Mouse (Mus musculus): ENCODE measurements around the gene Fancf. TPM values are rescaled to one million over a fixed set of nuclear protein-coding genes. Genes with fewer than 3 reads are reported as not detected.

Gene Fancf
- 6.8 and 8.4 TPM in 2 replicates for polyA plus RNA-seq (2011; ENCODE audit: insufficient read depth, insufficient read length, low read depth, missing spikeins)

DNA sequence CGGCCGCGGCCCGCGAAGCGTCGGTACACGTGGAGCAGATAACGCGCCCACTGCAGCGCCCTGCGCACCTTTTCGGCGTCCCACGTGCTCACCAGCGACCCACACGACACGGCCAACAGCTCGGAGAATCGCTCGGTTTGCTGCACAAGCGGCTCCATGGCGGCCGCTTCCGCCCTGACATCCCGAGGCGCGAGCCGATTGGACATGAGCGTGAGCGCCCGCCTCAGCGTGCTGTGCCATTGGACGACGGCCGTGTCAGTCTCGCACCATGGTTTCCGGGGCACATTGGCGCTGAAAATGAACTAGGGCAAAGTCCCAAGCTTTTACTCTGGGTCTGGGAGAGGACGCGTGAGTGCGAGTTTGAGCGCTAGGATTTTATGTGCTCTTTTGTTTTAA is at the start of gene Fancf:
TSS of gene Fancf (minus strand) at position 171 of the 396 bp plus-strand sequence.
- H3K9me3 ChIP-seq (replicated peaks; ENCODE audit: control insufficient read depth, insufficient read depth, low read length, poor library complexity, severe bottlenecking): no peaks in the 10 kb centered on the region
- H3K36me3 ChIP-seq (ENCODE audit: control insufficient read depth, insufficient read depth, low read length, poor library complexity, severe bottlenecking): peaks cover 8% of the 10 kb centered on the region; the same call in 1 of the 2 replicates
- peak within 1 kb of the TSS; percentile 56 for H3K27ac ChIP-seq (ENCODE audit: insufficient read depth, low read length)
- peak within 1 kb of the TSS; percentile 86 for H3K4me3 ChIP-seq (ENCODE audit: low read depth, low read length)
- H3K27me3 ChIP-seq (ENCODE audit: control insufficient read depth, insufficient read depth, low read length, poor library complexity, severe bottlenecking): no peaks in the 10 kb centered on the region
- H3K4me1 ChIP-seq (ENCODE audit: control insufficient read depth, insufficient read depth, low read length): no peaks in the 10 kb centered on the region
- H3K9ac ChIP-seq (ENCODE audit: low read depth, poor library complexity, severe bottlenecking): peak within 1 kb of the TSS; percentile 73
- TF ChIP-seq POLR2A (IDR thresholded peaks at IDR 0.05; ENCODE audit: insufficient read depth, low read length) (no peak), EP300 (IDR thresholded peaks at IDR 0.05; ENCODE audit: insufficient read depth, low read depth, low read length) (no peak)

DNA sequence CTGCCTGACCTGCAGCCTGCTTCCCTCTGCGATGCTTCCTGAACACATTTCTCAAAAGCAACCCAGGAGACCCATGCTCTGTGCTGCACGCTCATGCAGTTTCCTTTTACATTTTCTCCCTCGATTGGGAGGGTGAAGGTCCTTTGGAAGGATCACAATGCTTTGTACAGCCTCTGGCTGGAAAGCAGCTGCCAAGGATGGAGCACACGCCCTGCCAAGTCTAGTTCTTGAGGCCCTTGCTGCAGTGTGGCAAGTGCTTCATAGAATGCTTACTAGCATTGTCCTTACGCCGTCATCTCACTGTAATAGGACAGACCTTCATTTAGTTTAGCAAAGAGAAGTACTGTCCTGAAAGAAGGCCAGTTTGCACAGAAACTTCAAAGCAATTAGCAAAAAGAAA is 37.0 kb upstream of the Fancf start:
- no peak overlapping the region for H3K4me3 ChIP-seq (ENCODE audit: low read depth, low read length)
- H3K4me1 ChIP-seq (ENCODE audit: control insufficient read depth, insufficient read depth, low read length): no peaks in the 10 kb centered on the region
- H3K27ac ChIP-seq (ENCODE audit: insufficient read depth, low read length): no peak overlapping the region
- TF ChIP-seq EP300 (IDR thresholded peaks at IDR 0.05; ENCODE audit: insufficient read depth, low read depth, low read length) (no peak), POLR2A (IDR thresholded peaks at IDR 0.05; ENCODE audit: insufficient read depth, low read length) (no peak), CTCF (IDR thresholded peaks at IDR 0.05; ENCODE audit: low read depth, low read length) (no peak)
- no peaks in the 10 kb centered on the region for H3K27me3 ChIP-seq (ENCODE audit: control insufficient read depth, insufficient read depth, low read length, poor library complexity, severe bottlenecking)
- no peak overlapping the region for H3K9ac ChIP-seq (ENCODE audit: low read depth, poor library complexity, severe bottlenecking)
- no peaks in the 10 kb centered on the region for H3K36me3 ChIP-seq (ENCODE audit: control insufficient read depth, insufficient read depth, low read length, poor library complexity, severe bottlenecking)
- H3K9me3 ChIP-seq (replicated peaks; ENCODE audit: control insufficient read depth, insufficient read depth, low read length, poor library complexity, severe bottlenecking): no peaks in the 10 kb centered on the region

DNA sequence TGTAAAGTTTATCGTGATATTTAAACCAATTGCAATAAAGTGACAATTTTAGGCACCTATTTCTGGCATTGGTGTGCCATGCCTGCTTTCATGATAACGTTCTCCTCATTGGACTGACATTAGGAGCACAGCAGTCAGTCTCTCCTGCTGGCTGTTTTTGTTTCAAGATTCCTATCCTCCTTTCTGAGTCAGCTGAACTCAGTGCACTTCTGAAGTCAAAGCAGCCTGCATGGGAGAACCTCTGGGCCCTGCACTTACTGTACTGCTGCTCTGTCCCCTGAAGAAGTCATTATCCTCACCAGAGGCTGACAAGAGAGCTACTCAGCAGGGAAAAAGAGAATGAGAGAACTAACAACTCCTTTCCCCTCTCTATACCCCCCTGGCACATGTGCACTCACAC is 32.9 kb upstream of the Fancf start:
- Histone ChIP-seq H3K4me3 (ENCODE audit: low read depth, low read length) (no peak overlapping the region), H3K4me1 (ENCODE audit: control insufficient read depth, insufficient read depth, low read length) (no peaks in the 10 kb centered on the region), H3K36me3 (ENCODE audit: control insufficient read depth, insufficient read depth, low read length, poor library complexity, severe bottlenecking) (no peaks in the 10 kb centered on the region), H3K9me3 (replicated peaks; ENCODE audit: control insufficient read depth, insufficient read depth, low read length, poor library complexity, severe bottlenecking) (no peaks in the 10 kb centered on the region), H3K27ac (ENCODE audit: insufficient read depth, low read length) (no peak overlapping the region), H3K27me3 (ENCODE audit: control insufficient read depth, insufficient read depth, low read length, poor library complexity, severe bottlenecking) (no peaks in the 10 kb centered on the region), H3K9ac (ENCODE audit: low read depth, poor library complexity, severe bottlenecking) (no peak overlapping the region)
- TF ChIP-seq POLR2A (IDR thresholded peaks at IDR 0.05; ENCODE audit: insufficient read depth, low read length) (no peak), EP300 (IDR thresholded peaks at IDR 0.05; ENCODE audit: insufficient read depth, low read depth, low read length) (no peak), CTCF (IDR thresholded peaks at IDR 0.05; ENCODE audit: low read depth, low read length) (no peak)

DNA sequence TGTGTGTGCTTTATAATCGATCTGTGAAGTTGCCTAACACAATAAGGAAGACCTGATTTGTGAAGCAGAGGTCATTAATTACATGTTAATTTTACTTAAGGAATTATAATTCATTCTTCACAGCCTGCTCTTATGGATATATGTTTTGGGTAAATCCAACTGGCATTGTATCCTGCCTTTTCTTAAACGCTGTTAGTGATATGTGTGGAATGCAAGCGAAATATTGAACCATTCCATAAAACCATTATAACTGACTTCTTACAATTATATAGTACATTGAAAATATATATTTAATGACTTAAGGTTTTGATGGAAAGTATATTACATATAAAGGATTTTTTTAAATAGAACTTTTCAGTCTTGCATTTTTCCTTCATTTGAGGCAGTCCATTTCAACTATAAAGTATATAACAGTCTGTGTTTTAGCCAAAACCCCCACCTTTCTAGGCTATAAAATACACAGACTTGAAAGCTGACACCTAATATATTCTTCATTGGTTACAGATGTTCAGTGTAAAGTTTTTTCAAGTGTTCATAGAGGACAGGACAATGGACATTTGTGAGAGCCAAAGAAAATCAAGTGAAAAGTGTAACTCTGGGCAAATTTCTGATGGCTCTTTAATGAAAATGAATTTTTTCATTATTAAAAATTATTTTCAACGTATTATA is 32.2 kb upstream of the Fancf start:
- TF ChIP-seq CTCF (IDR thresholded peaks at IDR 0.05; ENCODE audit: low read depth, low read length) (no peak), POLR2A (IDR thresholded peaks at IDR 0.05; ENCODE audit: insufficient read depth, low read length) (no peak), EP300 (IDR thresholded peaks at IDR 0.05; ENCODE audit: insufficient read depth, low read depth, low read length) (no peak)
- no peak overlapping the region for H3K27ac ChIP-seq (ENCODE audit: insufficient read depth, low read length)
- no peaks in the 10 kb centered on the region for H3K27me3 ChIP-seq (ENCODE audit: control insufficient read depth, insufficient read depth, low read length, poor library complexity, severe bottlenecking)
- no peaks in the 10 kb centered on the region for H3K9me3 ChIP-seq (replicated peaks; ENCODE audit: control insufficient read depth, insufficient read depth, low read length, poor library complexity, severe bottlenecking)
- no peaks in the 10 kb centered on the region for H3K4me1 ChIP-seq (ENCODE audit: control insufficient read depth, insufficient read depth, low read length)
- no peak overlapping the region for H3K4me3 ChIP-seq (ENCODE audit: low read depth, low read length)
- no peaks in the 10 kb centered on the region for H3K36me3 ChIP-seq (ENCODE audit: control insufficient read depth, insufficient read depth, low read length, poor library complexity, severe bottlenecking)
- no peak overlapping the region for H3K9ac ChIP-seq (ENCODE audit: low read depth, poor library complexity, severe bottlenecking)

DNA sequence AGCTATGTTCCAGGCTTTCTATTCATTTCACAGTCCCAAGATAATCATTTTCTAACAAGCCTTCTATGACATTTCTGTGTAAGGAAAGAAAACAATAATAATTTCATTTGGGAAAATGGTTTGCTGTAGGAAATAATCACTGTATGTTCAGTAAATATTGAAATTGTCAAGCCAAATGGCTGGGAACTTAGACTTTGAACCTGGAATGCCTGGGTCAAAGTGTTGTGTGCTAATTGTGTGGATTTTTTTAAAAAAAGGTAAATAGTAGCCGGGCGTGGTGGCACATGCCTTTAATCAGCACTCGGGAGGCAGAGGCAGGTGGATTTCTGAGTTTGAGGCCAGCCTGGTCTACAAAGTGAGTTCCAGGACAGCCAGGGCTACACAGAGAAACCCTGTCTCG is 30.9 kb upstream of the Fancf start:
- Histone ChIP-seq H3K4me3 (ENCODE audit: low read depth, low read length) (no peak overlapping the region), H3K9me3 (replicated peaks; ENCODE audit: control insufficient read depth, insufficient read depth, low read length, poor library complexity, severe bottlenecking) (no peaks in the 10 kb centered on the region), H3K36me3 (ENCODE audit: control insufficient read depth, insufficient read depth, low read length, poor library complexity, severe bottlenecking) (no peaks in the 10 kb centered on the region), H3K27me3 (ENCODE audit: control insufficient read depth, insufficient read depth, low read length, poor library complexity, severe bottlenecking) (no peaks in the 10 kb centered on the region), H3K9ac (ENCODE audit: low read depth, poor library complexity, severe bottlenecking) (no peak overlapping the region), H3K27ac (ENCODE audit: insufficient read depth, low read length) (no peak overlapping the region), H3K4me1 (ENCODE audit: control insufficient read depth, insufficient read depth, low read length) (no peaks in the 10 kb centered on the region)
- TF ChIP-seq EP300 (IDR thresholded peaks at IDR 0.05; ENCODE audit: insufficient read depth, low read depth, low read length) (no peak), CTCF (IDR thresholded peaks at IDR 0.05; ENCODE audit: low read depth, low read length) (no peak), POLR2A (IDR thresholded peaks at IDR 0.05; ENCODE audit: insufficient read depth, low read length) (no peak)

DNA sequence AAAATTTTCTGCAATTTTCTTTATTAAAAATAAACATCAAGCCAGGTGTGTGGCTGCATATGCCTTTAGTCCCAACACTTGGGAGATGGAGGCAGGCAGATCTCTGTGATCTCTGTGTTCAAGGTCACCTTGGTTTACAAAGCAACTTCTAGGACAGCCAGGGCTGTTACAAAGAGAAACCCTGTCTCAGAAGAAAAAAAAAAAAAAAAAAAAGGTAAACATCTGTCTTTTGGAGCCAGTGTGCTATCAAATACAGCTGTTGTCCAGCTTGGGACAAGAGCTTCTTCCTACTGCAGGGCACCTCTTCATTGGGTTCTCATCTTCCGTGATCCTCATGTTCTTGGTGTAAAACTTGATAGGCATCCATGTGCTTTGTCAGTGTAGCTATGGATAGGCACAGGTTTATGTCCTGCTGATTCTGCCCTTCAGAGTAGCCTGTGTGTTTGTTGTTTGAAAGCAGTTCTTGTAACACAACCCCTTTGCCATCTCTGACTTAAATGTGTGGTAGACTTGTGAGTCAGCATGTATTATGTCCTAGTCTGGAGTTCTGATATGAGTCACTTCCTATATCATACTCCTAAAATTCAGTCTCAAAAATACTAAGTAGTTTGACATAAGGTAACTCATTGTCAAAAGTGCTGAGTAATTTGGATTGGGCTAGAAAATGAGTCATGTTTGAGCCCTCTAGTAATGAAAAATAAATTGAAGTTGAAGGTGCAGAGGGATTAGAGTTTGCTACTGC is 30.3 kb upstream of the Fancf start:
- Histone ChIP-seq H3K27me3 (ENCODE audit: control insufficient read depth, insufficient read depth, low read length, poor library complexity, severe bottlenecking) (no peaks in the 10 kb centered on the region), H3K9ac (ENCODE audit: low read depth, poor library complexity, severe bottlenecking) (no peak overlapping the region), H3K4me1 (ENCODE audit: control insufficient read depth, insufficient read depth, low read length) (no peaks in the 10 kb centered on the region), H3K9me3 (replicated peaks; ENCODE audit: control insufficient read depth, insufficient read depth, low read length, poor library complexity, severe bottlenecking) (no peaks in the 10 kb centered on the region), H3K4me3 (ENCODE audit: low read depth, low read length) (no peak overlapping the region), H3K36me3 (ENCODE audit: control insufficient read depth, insufficient read depth, low read length, poor library complexity, severe bottlenecking) (no peaks in the 10 kb centered on the region), H3K27ac (ENCODE audit: insufficient read depth, low read length) (no peak overlapping the region)
- TF ChIP-seq CTCF (IDR thresholded peaks at IDR 0.05; ENCODE audit: low read depth, low read length) (no peak), EP300 (IDR thresholded peaks at IDR 0.05; ENCODE audit: insufficient read depth, low read depth, low read length) (no peak), POLR2A (IDR thresholded peaks at IDR 0.05; ENCODE audit: insufficient read depth, low read length) (no peak)

All from ES-Bruce4 (cell line).